Mouse (Mus musculus): ENCODE measurements around the gene Srprb. TPM values are rescaled to one million over a fixed set of nuclear protein-coding genes. Genes with fewer than 3 reads are reported as not detected.
A peak's percentile ranks its signal among the peaks of the same experiment; 100 is the strongest.
"Not testable (repeated sequence)": the region's sequence is repeated elsewhere in the genome, so short reads cannot be mapped to it uniquely, and the experiment has no call there.

Srprb gene
- polyA plus RNA-seq, 1 experiment from 2014 or later = 62.1 TPM

- Histone ChIP-seq H3K9me3 (no peaks in the 10 kb centered on the region), H3K4me3 (no peak overlapping the region), H3K27ac (no peak overlapping the region), H3K4me1 (no peaks in the 10 kb centered on the region), H3K27me3 (ENCODE audit: poor library complexity, severe bottlenecking) (no peaks in the 10 kb centered on the region), H3K36me3 (replicated peaks) (peaks cover 69% of the 10 kb centered on the region)
- DNase-seq (ENCODE audit: extremely low spot score, low spot score) = no peak
- WGBS = 91% methylated on average over 4 of the region's 4 CpGs
These were observed 13.5 kb downstream of the Srprb start for GRCm38 (mm10) chr9:103188416-103188815.

GRCm38 (mm10) chr9:103186747-103187146, 15.2 kb downstream of the Srprb start:
- H3K4me1 ChIP-seq = peaks cover 1% of the 10 kb centered on the region; the same call in 1 of the 2 replicates
- no peak for DNase-seq (ENCODE audit: extremely low spot score, low spot score)
- H3K4me3 ChIP-seq = no peak overlapping the region
- H3K9me3 ChIP-seq = no peaks in the 10 kb centered on the region
- H3K36me3 ChIP-seq (replicated peaks) = peaks cover 52% of the 10 kb centered on the region
- no peak overlapping the region for H3K27ac ChIP-seq
- 87% methylated on average over 9 of the region's 9 CpGs for WGBS
- H3K27me3 ChIP-seq (ENCODE audit: poor library complexity, severe bottlenecking) = no peaks in the 10 kb centered on the region

GRCm38 (mm10) chr9:103185946-103186345, 16.0 kb downstream of the Srprb start:
- H3K36me3 ChIP-seq (replicated peaks) = peaks cover 44% of the 10 kb centered on the region
- H3K4me3 ChIP-seq = no peak overlapping the region
- H3K27ac ChIP-seq = no peak overlapping the region
- no peaks in the 10 kb centered on the region for H3K9me3 ChIP-seq
- WGBS = 94% methylated on average over 8 of the region's 8 CpGs
- peaks cover 9% of the 10 kb centered on the region for H3K4me1 ChIP-seq
- no peak for DNase-seq (ENCODE audit: extremely low spot score, low spot score)
- no peaks in the 10 kb centered on the region for H3K27me3 ChIP-seq (ENCODE audit: poor library complexity, severe bottlenecking)

- Histone ChIP-seq H3K27ac (no peak overlapping the region), H3K4me3 (no peak overlapping the region)
- no peak for DNase-seq (ENCODE audit: extremely low spot score, low spot score)
These were observed 17.1 kb downstream of the Srprb start for GRCm38 (mm10) chr9:103184855-103185254.

GRCm38 (mm10) chr9:103181886-103182285, 20.1 kb downstream of the Srprb start:
- 89% methylated on average over 8 of the region's 8 CpGs for WGBS
- no peak overlapping the region for H3K4me3 ChIP-seq
- peaks cover 21% of the 10 kb centered on the region for H3K4me1 ChIP-seq
- H3K9me3 ChIP-seq = no peaks in the 10 kb centered on the region
- no peaks in the 10 kb centered on the region for H3K27me3 ChIP-seq (ENCODE audit: poor library complexity, severe bottlenecking)
- no peak overlapping the region for H3K27ac ChIP-seq
- peaks cover 13% of the 10 kb centered on the region for H3K36me3 ChIP-seq (replicated peaks)
- DNase-seq (ENCODE audit: extremely low spot score, low spot score) = no peak

More at GRCm38 (mm10) chr9:103184855-103185254, 17.1 kb downstream of the Srprb start:
- H3K4me1 ChIP-seq = peaks cover 18% of the 10 kb centered on the region
- 75% methylated on average over 4 of the region's 4 CpGs for WGBS
- no peaks in the 10 kb centered on the region for H3K9me3 ChIP-seq
- peaks cover 34% of the 10 kb centered on the region for H3K36me3 ChIP-seq (replicated peaks)
- H3K27me3 ChIP-seq (ENCODE audit: poor library complexity, severe bottlenecking) = no peaks in the 10 kb centered on the region

- H3K9me3 ChIP-seq = no peaks in the 10 kb centered on the region
- H3K27ac ChIP-seq = peak overlapping the region; percentile 81
- peak; percentile 82 for DNase-seq (ENCODE audit: extremely low spot score, low spot score)
- H3K27me3 ChIP-seq (ENCODE audit: poor library complexity, severe bottlenecking) = no peaks in the 10 kb centered on the region
- peak overlapping the region; percentile 48 for H3K4me3 ChIP-seq
- peaks cover 7% of the 10 kb centered on the region for H3K36me3 ChIP-seq (replicated peaks)
- peaks cover 21% of the 10 kb centered on the region for H3K4me1 ChIP-seq
- 4% methylated on average over 20 of the region's 20 CpGs for WGBS
These were observed 21.0 kb downstream of the Srprb start for GRCm38 (mm10) chr9:103180807-103181565.

- Histone ChIP-seq H3K9me3 (no peaks in the 10 kb centered on the region), H3K4me1 (peaks cover 22% of the 10 kb centered on the region), H3K36me3 (replicated peaks) (peaks cover 7% of the 10 kb centered on the region; the same call in 1 of the 2 replicates), H3K4me3 (peak overlapping the region; percentile 48), H3K27me3 (ENCODE audit: poor library complexity, severe bottlenecking) (no peaks in the 10 kb centered on the region), H3K27ac (peak overlapping the region; percentile 81)
- WGBS = 66% methylated on average over 3 of the region's 3 CpGs
- no peak for DNase-seq (ENCODE audit: extremely low spot score, low spot score)
These were observed 21.6 kb downstream of the Srprb start for GRCm38 (mm10) chr9:103180303-103180702.

GRCm38 (mm10) chr9:103175692-103176091, 26.2 kb downstream of the Srprb start:
- Histone ChIP-seq H3K9me3 (no peaks in the 10 kb centered on the region), H3K4me3 (no peak overlapping the region), H3K36me3 (replicated peaks) (peaks cover 19% of the 10 kb centered on the region), H3K27ac (no peak overlapping the region), H3K4me1 (peaks cover 27% of the 10 kb centered on the region), H3K27me3 (ENCODE audit: poor library complexity, severe bottlenecking) (no peaks in the 10 kb centered on the region)
- 92% methylated on average over 7 of the region's 7 CpGs for WGBS
- no peak for DNase-seq (ENCODE audit: extremely low spot score, low spot score)

- no peak overlapping the region for H3K4me3 ChIP-seq
- H3K27me3 ChIP-seq (ENCODE audit: poor library complexity, severe bottlenecking) = no peaks in the 10 kb centered on the region
- H3K9me3 ChIP-seq = no peaks in the 10 kb centered on the region
- WGBS = 66% methylated on average over 6 of the region's 6 CpGs
- peaks cover 19% of the 10 kb centered on the region for H3K36me3 ChIP-seq (replicated peaks)
- no peak for DNase-seq (ENCODE audit: extremely low spot score, low spot score)
- peaks cover 21% of the 10 kb centered on the region for H3K4me1 ChIP-seq
- no peak overlapping the region for H3K27ac ChIP-seq
These were observed 27.0 kb downstream of the Srprb start for GRCm38 (mm10) chr9:103174771-103175519.

GRCm38 (mm10) chr9:103168771-103169170, 33.2 kb downstream of the Srprb start:
- Histone ChIP-seq H3K9me3 (no peaks in the 10 kb centered on the region), H3K27me3 (ENCODE audit: poor library complexity, severe bottlenecking) (no peaks in the 10 kb centered on the region), H3K27ac (no peak overlapping the region), H3K4me3 (no peak overlapping the region), H3K36me3 (replicated peaks) (peaks cover 18% of the 10 kb centered on the region), H3K4me1 (peaks cover 10% of the 10 kb centered on the region; the same call in 1 of the 2 replicates)
- 81% methylated on average over 7 of the region's 7 CpGs for WGBS
- no peak for DNase-seq (ENCODE audit: extremely low spot score, low spot score)

- 89% methylated on average over 6 of the region's 6 CpGs for WGBS
- Histone ChIP-seq H3K36me3 (replicated peaks) (peaks cover 24% of the 10 kb centered on the region), H3K4me3 (no peak overlapping the region), H3K9me3 (no peaks in the 10 kb centered on the region), H3K27me3 (ENCODE audit: poor library complexity, severe bottlenecking) (no peaks in the 10 kb centered on the region), H3K4me1 (peaks cover 10% of the 10 kb centered on the region; the same call in 1 of the 2 replicates), H3K27ac (no peak overlapping the region)
- DNase-seq (ENCODE audit: extremely low spot score, low spot score) = no peak
These were observed 33.9 kb downstream of the Srprb start for GRCm38 (mm10) chr9:103168046-103168445.

GRCm38 (mm10) chr9:103163806-103164205, 38.1 kb downstream of the Srprb start:
- WGBS = 78% methylated on average over 15 of the region's 15 CpGs
- DNase-seq (ENCODE audit: extremely low spot score, low spot score) = no peak
- Histone ChIP-seq H3K27me3 (ENCODE audit: poor library complexity, severe bottlenecking) (no peaks in the 10 kb centered on the region), H3K4me1 (no peaks in the 10 kb centered on the region), H3K36me3 (replicated peaks) (peaks cover 19% of the 10 kb centered on the region), H3K4me3 (no peak overlapping the region), H3K27ac (0 out of 2 replicates have a peak overlapping the region, but pooled peaks have one; percentile 25), H3K9me3 (no peaks in the 10 kb centered on the region)

- WGBS = 94% methylated on average over 7 of the region's 7 CpGs
- H3K27ac ChIP-seq; H3K27me3 ChIP-seq (ENCODE audit: poor library complexity, severe bottlenecking); H3K36me3 ChIP-seq (replicated peaks); H3K4me3 ChIP-seq; H3K9me3 ChIP-seq; DNase-seq (ENCODE audit: extremely low spot score, low spot score); H3K4me1 ChIP-seq: not testable (repeated sequence)
These were observed 46.8 kb downstream of the Srprb start for GRCm38 (mm10) chr9:103155158-103155557.

Data from forebrain, embryonic 10.5 days (tissue).